Mouse (Mus musculus): ENCODE measurements at regions not wholly inside any gene's neighbourhood (a gene's known extent, or its start where the extent isn't known, plus 50 kb on each side); places are given as distances from the start of the nearest gene placed in this dataset.

GRCm38 (mm10) chr10:44708830-44709229 is 180.5 kb upstream of the Prdm1 start:
- no peak overlapping the region for H3K4me2 ChIP-seq (ENCODE audit: low read depth, low read length)
- no peaks in the 10 kb centered on the region for H3K36me3 ChIP-seq (ENCODE audit: control insufficient read depth, insufficient read depth, low read length)
- no peak overlapping the region for H3K27ac ChIP-seq (ENCODE audit: low read length)
- H3K4me3 ChIP-seq (replicated peaks; ENCODE audit: low read length): no peak overlapping the region
- no peaks in the 10 kb centered on the region for H3K27me3 ChIP-seq (ENCODE audit: control insufficient read depth, insufficient read depth, low read length)
- H3K9me3 ChIP-seq (replicated peaks; ENCODE audit: control insufficient read depth, low read length): no peaks in the 10 kb centered on the region
- ATAC-seq (ENCODE audit: insufficient read depth, low FRiP score): no peak
- WGBS: 87% methylated on average over 4 of the region's 4 CpGs
- no peaks in the 10 kb centered on the region for H3K4me1 ChIP-seq (ENCODE audit: control insufficient read depth, insufficient read depth, low read length)
- H3K9ac ChIP-seq (ENCODE audit: low read length): no peak overlapping the region

GRCm38 (mm10) chr10:44704143-44704542 is 175.8 kb upstream of the Prdm1 start:
- Histone ChIP-seq H3K9ac (ENCODE audit: low read length) (no peak overlapping the region), H3K9me3 (replicated peaks; ENCODE audit: control insufficient read depth, low read length) (no peaks in the 10 kb centered on the region), H3K27ac (ENCODE audit: low read length) (no peak overlapping the region), H3K36me3 (ENCODE audit: control insufficient read depth, insufficient read depth, low read length) (no peaks in the 10 kb centered on the region), H3K27me3 (ENCODE audit: control insufficient read depth, insufficient read depth, low read length) (no peaks in the 10 kb centered on the region), H3K4me2 (ENCODE audit: low read depth, low read length) (no peak overlapping the region), H3K4me3 (replicated peaks; ENCODE audit: low read length) (no peak overlapping the region), H3K4me1 (ENCODE audit: control insufficient read depth, insufficient read depth, low read length) (no peaks in the 10 kb centered on the region)
- 81% methylated on average over 3 of the region's 3 CpGs for WGBS
- ATAC-seq (ENCODE audit: insufficient read depth, low FRiP score): no peak

- no peak overlapping the region for H3K4me3 ChIP-seq (replicated peaks; ENCODE audit: low read length)
- WGBS: 69% methylated on average over 5 of the region's 5 CpGs
- no peak overlapping the region for H3K4me2 ChIP-seq (ENCODE audit: low read depth, low read length)
- ATAC-seq (ENCODE audit: insufficient read depth, low FRiP score): peak; percentile 64; the same call in 1 of the 2 replicates
- H3K36me3 ChIP-seq (ENCODE audit: control insufficient read depth, insufficient read depth, low read length): no peaks in the 10 kb centered on the region
- no peak overlapping the region for H3K27ac ChIP-seq (ENCODE audit: low read length)
- H3K9me3 ChIP-seq (replicated peaks; ENCODE audit: control insufficient read depth, low read length): no peaks in the 10 kb centered on the region
- no peak overlapping the region for H3K9ac ChIP-seq (ENCODE audit: low read length)
- H3K27me3 ChIP-seq (ENCODE audit: control insufficient read depth, insufficient read depth, low read length): no peaks in the 10 kb centered on the region
- no peaks in the 10 kb centered on the region for H3K4me1 ChIP-seq (ENCODE audit: control insufficient read depth, insufficient read depth, low read length)
These were observed 173.8 kb upstream of the Prdm1 start for GRCm38 (mm10) chr10:44702108-44702507.

GRCm38 (mm10) chr10:44699988-44700537 is 171.8 kb upstream of the Prdm1 start:
- 74% methylated on average over 11 of the region's 11 CpGs for WGBS
- no peak overlapping the region for H3K9ac ChIP-seq (ENCODE audit: low read length)

GRCm38 (mm10) chr10:44697966-44698365 is 169.7 kb upstream of the Prdm1 start:
- Histone ChIP-seq H3K4me1 (ENCODE audit: control insufficient read depth, insufficient read depth, low read length) (no peaks in the 10 kb centered on the region), H3K4me2 (ENCODE audit: low read depth, low read length) (no peak overlapping the region), H3K27ac (ENCODE audit: low read length) (no peak overlapping the region), H3K9me3 (replicated peaks; ENCODE audit: control insufficient read depth, low read length) (no peaks in the 10 kb centered on the region), H3K36me3 (ENCODE audit: control insufficient read depth, insufficient read depth, low read length) (no peaks in the 10 kb centered on the region), H3K9ac (ENCODE audit: low read length) (no peak overlapping the region), H3K27me3 (ENCODE audit: control insufficient read depth, insufficient read depth, low read length) (no peaks in the 10 kb centered on the region), H3K4me3 (replicated peaks; ENCODE audit: low read length) (no peak overlapping the region)
- ATAC-seq (ENCODE audit: insufficient read depth, low FRiP score): no peak
- WGBS: 68% methylated on average over 2 of the region's 2 CpGs

More at GRCm38 (mm10) chr10:44699988-44700537, 171.8 kb upstream of the Prdm1 start:
- no peak for ATAC-seq (ENCODE audit: insufficient read depth, low FRiP score)
- no peaks in the 10 kb centered on the region for H3K27me3 ChIP-seq (ENCODE audit: control insufficient read depth, insufficient read depth, low read length)
- H3K4me3 ChIP-seq (replicated peaks; ENCODE audit: low read length): no peak overlapping the region
- H3K9me3 ChIP-seq (replicated peaks; ENCODE audit: control insufficient read depth, low read length): no peaks in the 10 kb centered on the region
- no peaks in the 10 kb centered on the region for H3K4me1 ChIP-seq (ENCODE audit: control insufficient read depth, insufficient read depth, low read length)
- no peaks in the 10 kb centered on the region for H3K36me3 ChIP-seq (ENCODE audit: control insufficient read depth, insufficient read depth, low read length)
- no peak overlapping the region for H3K27ac ChIP-seq (ENCODE audit: low read length)
- no peak overlapping the region for H3K4me2 ChIP-seq (ENCODE audit: low read depth, low read length)

- 48% methylated on average over 2 of the region's 2 CpGs for WGBS
- Histone ChIP-seq H3K9me3 (replicated peaks; ENCODE audit: control insufficient read depth, low read length) (no peaks in the 10 kb centered on the region), H3K27ac (ENCODE audit: low read length) (no peak overlapping the region), H3K27me3 (ENCODE audit: control insufficient read depth, insufficient read depth, low read length) (no peaks in the 10 kb centered on the region), H3K36me3 (ENCODE audit: control insufficient read depth, insufficient read depth, low read length) (no peaks in the 10 kb centered on the region), H3K4me3 (replicated peaks; ENCODE audit: low read length) (no peak overlapping the region), H3K4me1 (ENCODE audit: control insufficient read depth, insufficient read depth, low read length) (no peaks in the 10 kb centered on the region), H3K9ac (ENCODE audit: low read length) (no peak overlapping the region), H3K4me2 (ENCODE audit: low read depth, low read length) (no peak overlapping the region)
- ATAC-seq (ENCODE audit: insufficient read depth, low FRiP score): no peak
These were observed 168.7 kb upstream of the Prdm1 start for GRCm38 (mm10) chr10:44696973-44697372.

GRCm38 (mm10) chr10:44691590-44692327 is 163.5 kb upstream of the Prdm1 start:
- Histone ChIP-seq H3K27ac (ENCODE audit: low read length) (no peak overlapping the region), H3K4me1 (ENCODE audit: control insufficient read depth, insufficient read depth, low read length) (no peaks in the 10 kb centered on the region), H3K27me3 (ENCODE audit: control insufficient read depth, insufficient read depth, low read length) (no peaks in the 10 kb centered on the region), H3K4me2 (ENCODE audit: low read depth, low read length) (no peak overlapping the region), H3K9ac (ENCODE audit: low read length) (no peak overlapping the region), H3K9me3 (replicated peaks; ENCODE audit: control insufficient read depth, low read length) (no peaks in the 10 kb centered on the region), H3K36me3 (ENCODE audit: control insufficient read depth, insufficient read depth, low read length) (no peaks in the 10 kb centered on the region), H3K4me3 (replicated peaks; ENCODE audit: low read length) (no peak overlapping the region)
- no peak for ATAC-seq (ENCODE audit: insufficient read depth, low FRiP score)
- 66% methylated on average over 15 of the region's 15 CpGs for WGBS

GRCm38 (mm10) chr10:44688555-44688954 is 160.3 kb upstream of the Prdm1 start:
- Histone ChIP-seq H3K4me3 (replicated peaks; ENCODE audit: low read length) (no peak overlapping the region), H3K9me3 (replicated peaks; ENCODE audit: control insufficient read depth, low read length) (no peaks in the 10 kb centered on the region), H3K36me3 (ENCODE audit: control insufficient read depth, insufficient read depth, low read length) (no peaks in the 10 kb centered on the region), H3K27me3 (ENCODE audit: control insufficient read depth, insufficient read depth, low read length) (no peaks in the 10 kb centered on the region), H3K9ac (ENCODE audit: low read length) (no peak overlapping the region), H3K4me1 (ENCODE audit: control insufficient read depth, insufficient read depth, low read length) (no peaks in the 10 kb centered on the region), H3K27ac (ENCODE audit: low read length) (no peak overlapping the region), H3K4me2 (ENCODE audit: low read depth, low read length) (no peak overlapping the region)
- WGBS: 79% methylated on average over 3 of the region's 3 CpGs
- no peak for ATAC-seq (ENCODE audit: insufficient read depth, low FRiP score)

- Histone ChIP-seq H3K4me1 (ENCODE audit: control insufficient read depth, insufficient read depth, low read length) (no peaks in the 10 kb centered on the region), H3K9me3 (replicated peaks; ENCODE audit: control insufficient read depth, low read length) (no peaks in the 10 kb centered on the region), H3K27me3 (ENCODE audit: control insufficient read depth, insufficient read depth, low read length) (no peaks in the 10 kb centered on the region), H3K27ac (ENCODE audit: low read length) (no peak overlapping the region), H3K36me3 (ENCODE audit: control insufficient read depth, insufficient read depth, low read length) (no peaks in the 10 kb centered on the region), H3K4me2 (ENCODE audit: low read depth, low read length) (no peak overlapping the region), H3K9ac (ENCODE audit: low read length) (no peak overlapping the region), H3K4me3 (replicated peaks; ENCODE audit: low read length) (no peak overlapping the region)
- ATAC-seq (ENCODE audit: insufficient read depth, low FRiP score): no peak
- WGBS: 66% methylated on average over 4 of the region's 4 CpGs
These were observed 157.8 kb upstream of the Prdm1 start for GRCm38 (mm10) chr10:44686055-44686454.

Data from stomach, embryonic 16.5 days (tissue).